Mouse (Mus musculus): ENCODE results near the gene Erf.

Erf gene

GRCm38 (mm10) chr7:25250141-25250972, at the start of gene Erf:
Gene Erf (minus strand): TSS chr7:25250761.
- peak; percentile 93 for DNase-seq (ENCODE audit: low spot score in 2 of 2)

GRCm38 (mm10) chr7:25297454-25298325, 47.1 kb upstream of the Erf start, which contains the start of gene Pafah1b3:
Gene Pafah1b3 (minus strand): TSS chr7:25297986.
- DNase-seq (ENCODE audit: low spot score in 2 of 2), result peak; percentile 81 to 86

GRCm38 (mm10) chr7:25296945-25297453, 46.4 kb upstream of the Erf start:
- DNase-seq (ENCODE audit: low spot score in 2 of 2), result peak in 1 of 2 experiments; percentile 29

- DNase-seq (ENCODE audit: low spot score in 2 of 2), result no peak
These were observed 44.6 kb upstream of the Erf start for GRCm38 (mm10) chr7:25294960-25295722.

GRCm38 (mm10) chr7:25294495-25294894, 43.9 kb upstream of the Erf start:
- no peak for DNase-seq (ENCODE audit: low spot score in 2 of 2)

GRCm38 (mm10) chr7:25293191-25293739, 42.7 kb upstream of the Erf start:
- DNase-seq (ENCODE audit: low spot score in 2 of 2), result no peak

GRCm38 (mm10) chr7:25292107-25292506, 41.5 kb upstream of the Erf start:
- DNase-seq (ENCODE audit: low spot score in 2 of 2), result no peak

- peak in 1 of 2 experiments; percentile 37 for DNase-seq (ENCODE audit: low spot score in 2 of 2)
These were observed 40.4 kb upstream of the Erf start for GRCm38 (mm10) chr7:25290911-25291310.

GRCm38 (mm10) chr7:25290463-25290862, 39.9 kb upstream of the Erf start:
- DNase-seq (ENCODE audit: low spot score in 2 of 2), result no peak

GRCm38 (mm10) chr7:25289925-25290324, 39.4 kb upstream of the Erf start:
- no peak for DNase-seq (ENCODE audit: low spot score in 2 of 2)

GRCm38 (mm10) chr7:25288721-25289120, 38.2 kb upstream of the Erf start:
- no peak for DNase-seq (ENCODE audit: low spot score in 2 of 2)

- DNase-seq (ENCODE audit: low spot score in 2 of 2), result no peak
These were observed 37.5 kb upstream of the Erf start for GRCm38 (mm10) chr7:25288011-25288410.

GRCm38 (mm10) chr7:25286989-25287388, 36.4 kb upstream of the Erf start:
- DNase-seq (ENCODE audit: low spot score in 2 of 2), result no peak

GRCm38 (mm10) chr7:25285511-25286238, 35.1 kb upstream of the Erf start:
- DNase-seq (ENCODE audit: low spot score in 2 of 2), result no peak

- DNase-seq (ENCODE audit: low spot score in 2 of 2), result peak in 1 of 2 experiments; percentile 36
These were observed 34.2 kb upstream of the Erf start for GRCm38 (mm10) chr7:25284766-25285165.

- DNase-seq (ENCODE audit: low spot score in 2 of 2), result peak in 1 of 2 experiments; percentile 5
These were observed 33.6 kb upstream of the Erf start for GRCm38 (mm10) chr7:25284171-25284570.

- peak in 1 of 2 experiments; percentile 11 for DNase-seq (ENCODE audit: low spot score in 2 of 2)
These were observed 33.1 kb upstream of the Erf start for GRCm38 (mm10) chr7:25283637-25284036.

- DNase-seq (ENCODE audit: low spot score in 2 of 2), result peak; percentile 50 to 64
These were observed 32.2 kb upstream of the Erf start for GRCm38 (mm10) chr7:25282731-25283211.

- DNase-seq (ENCODE audit: low spot score in 2 of 2), result peak; percentile 95 to 96
These were observed 31.4 kb upstream of the Erf start for GRCm38 (mm10) chr7:25281734-25282601.
